In genomic region chr4:124782395-124782794, GRCm38 (mm10) we compare ENCODE assay signal across 28 mouse cellular contexts.
"Had no signal": no experiment of that assay in that cellular context is flagged by ENCODE, and none has a peak within 500 bp of the region (broad histone marks: within the 10 kb centered on the region; RNA-seq: fewer than 3 reads in every experiment).

No protein-coding gene starts in this region.

- H3K4me1 ChIP-seq: embryonic facial prominence, embryonic 12.5 days; embryonic facial prominence, embryonic 13.5 days; embryonic facial prominence, embryonic 15.5 days; forebrain, embryonic 10.5 days; forebrain, embryonic 12.5 days; forebrain, embryonic 13.5 days; forebrain, embryonic 15.5 days had no signal

- H3K27me3 ChIP-seq: embryonic facial prominence, embryonic 12.5 days; embryonic facial prominence, embryonic 13.5 days; embryonic facial prominence, embryonic 15.5 days; forebrain, embryonic 12.5 days; forebrain, embryonic 13.5 days; forebrain, embryonic 15.5 days had no signal

- ATAC-seq: forebrain, embryonic 13.5 days; forebrain, embryonic 14.5 days; forebrain, embryonic 15.5 days; forebrain, embryonic 16.5 days; forebrain, postnatal 0 days had no signal

- H3K27ac ChIP-seq: embryonic facial prominence, embryonic 12.5 days; embryonic facial prominence, embryonic 13.5 days; embryonic facial prominence, embryonic 15.5 days; forebrain, embryonic 10.5 days; forebrain, embryonic 12.5 days; forebrain, embryonic 13.5 days; forebrain, embryonic 15.5 days; gastrocnemius, adult 2 months; heart, adult 2 months had no signal

- H3K9me3 ChIP-seq: embryonic facial prominence, embryonic 12.5 days; embryonic facial prominence, embryonic 13.5 days; embryonic facial prominence, embryonic 15.5 days; forebrain, embryonic 10.5 days; forebrain, embryonic 12.5 days; forebrain, embryonic 13.5 days; forebrain, embryonic 15.5 days had no signal

- DNase-seq: cerebellum, adult 2 months; cerebellum, adult 8-10 months; cerebellum, adult 9-10 months; cerebellum, adult 9-11 months; cerebellum, postnatal 10 days; cerebellum, postnatal 14 days; cerebellum, postnatal 25 days; cerebellum, postnatal 36 days; embryo, embryonic 11 days; forebrain, postnatal 0 days; gastrocnemius, adult 2 months; gastrocnemius, postnatal 10 days; gastrocnemius, postnatal 14 days; gastrocnemius, postnatal 25 days; gastrocnemius, postnatal 36 days; heart, adult 11 months; heart, adult 18-20 months; heart, adult 2 months had no signal

- H3K9ac ChIP-seq: embryonic facial prominence, embryonic 12.5 days; embryonic facial prominence, embryonic 13.5 days; embryonic facial prominence, embryonic 15.5 days; forebrain, embryonic 12.5 days; forebrain, embryonic 13.5 days; forebrain, embryonic 15.5 days; forebrain, postnatal 0 days had no signal

- H3K4me2 ChIP-seq: embryonic facial prominence, embryonic 12.5 days; embryonic facial prominence, embryonic 13.5 days; embryonic facial prominence, embryonic 15.5 days; forebrain, embryonic 12.5 days; forebrain, embryonic 13.5 days; forebrain, embryonic 15.5 days had no signal

- H3K4me3 ChIP-seq: embryonic facial prominence, embryonic 12.5 days; embryonic facial prominence, embryonic 13.5 days; embryonic facial prominence, embryonic 15.5 days; erythroblast, embryonic 14.5 days; forebrain, embryonic 10.5 days; forebrain, embryonic 12.5 days; forebrain, embryonic 13.5 days; forebrain, embryonic 15.5 days; gastrocnemius, adult 2 months; heart, adult 2 months had no signal
